Mouse (Mus musculus) C3H10T1/2 (cell line): ENCODE measurements around the gene Fam217b. TPM values are rescaled to one million over a fixed set of nuclear protein-coding genes. Genes with fewer than 3 reads are reported as not detected.

Experiments
- polyA plus RNA-seq, 2 experiments: library from polyadenylated mRNA; unstranded; fragments of >200 nt; fragmentation: generic; extraction: Trizol; gene quantifications; one replicate each; pipeline ENCODE4 v1.2.1; 2012; ENCODE audit warnings: missing spikeins in 2 of 2

Gene Fam217b
- polyA plus RNA-seq, result 1 to 10 TPM; 1.8 to 5.6 TPM

GRCm38 (mm10) chr2:178414261-178415149, at the start of gene Fam217b, which contains the start of gene Ppp1r3d:
Gene Fam217b (plus strand): TSS chr2:178414524.
Gene Ppp1r3d (minus strand): TSS chr2:178414472.

GRCm38 (mm10) chr2:178407053-178407815, 7.1 kb upstream of the Fam217b start, which contains the start of gene Sycp2:
Gene Sycp2 (minus strand): TSS chr2:178407685.

GRCm38 (mm10) chr2:178430231-178430630, 15.9 kb downstream of the Fam217b start, which contains the start of gene Cdh26:
Gene Cdh26 (plus strand): TSS chr2:178430531.

Other genes starting within 250 kb of the Fam217b start
- gene Sycp2, start 6.8 kb upstream of the Fam217b start, polyA plus RNA-seq, result under 1 TPM in 1 of 2 experiments, not detected in 1; 0.08 TPM
- 1 to 10 TPM in 1 of 2 experiments, under 1 TPM in 1; 0.41 to 3.1 TPM for gene Ppp1r3d, start 52 bp upstream of the Fam217b start, polyA plus RNA-seq
- 10 to 100 TPM in 1 of 2 experiments, 1 to 10 TPM in 1; 7.4 to 13.3 TPM for gene Cdh26, start 16.0 kb downstream of the Fam217b start, polyA plus RNA-seq